Mouse (Mus musculus) heart, adult 2 months (tissue): Measurements from ENCODE around the gene Atp4b.

Experiments
- CTCF ChIP-seq: fragments of 200-600 bp; IDR thresholded peaks from 2 replicates; pipeline ENCODE4 v1.8.1; 2022; ENCODE audit warnings: antibody characterized with exemption, mild to moderate bottlenecking, moderate library complexity
- EP300 ChIP-seq: fragments of 200-500 bp; IDR thresholded peaks from 2 replicates; pipeline ENCODE4 v1.6.1; 2011; ENCODE audit warnings: low read depth, low read length, control low read depth; ENCODE audit not compliant: insufficient read depth
- POLR2A ChIP-seq: fragments of 200-500 bp; IDR thresholded peaks from 2 replicates; pipeline ENCODE4 v1.6.1; 2011; ENCODE audit warnings: mild to moderate bottlenecking, low read depth, low read length, control low read depth; ENCODE audit not compliant: insufficient read depth

GRCm38 (mm10) chr8:13373151-13373662, 23.4 kb downstream of the Atp4b start:
- no peak for TF ChIP-seq CTCF
- TF ChIP-seq POLR2A, result no peak
- TF ChIP-seq EP300, result no peak
